Mouse (Mus musculus): ENCODE results near the gene Tmem117. TPM values are rescaled to one million over a fixed set of nuclear protein-coding genes. Genes with fewer than 3 reads are reported as not detected.

The Tmem117 gene
- total and polyA plus RNA-seq, 3 experiments, result 3.0 to 12.6 (median 12.5) TPM

GRCm38 (mm10) chr15:94943891-94944290 lies 314.9 kb downstream of the Tmem117 start:
- DNase-seq, result no peak
- Histone ChIP-seq H3K27me3 (ENCODE audit: control insufficient read depth, insufficient read depth, low read length) (no peaks in the 10 kb centered on the region), H3K9ac (ENCODE audit: low read depth, low read length) (no peak overlapping the region), H3K36me3 (ENCODE audit: control insufficient read depth, insufficient read depth, low read length) (no peaks in the 10 kb centered on the region), H3K27ac (no peak overlapping the region), H3K4me3 (no peak overlapping the region), H3K79me2 (replicated peaks; ENCODE audit: control insufficient read depth, insufficient read depth, low read length) (no peaks in the 10 kb centered on the region), H3K4me1 (ENCODE audit: control insufficient read depth, insufficient read depth, low read length) (no peaks in the 10 kb centered on the region)
- WGBS, result 66% methylated on average over 5 of the region's 5 CpGs
- TF ChIP-seq EP300 (IDR thresholded peaks at IDR 0.05; ENCODE audit: insufficient read depth, low read depth, low read length) (no peak), POLR2A (IDR thresholded peaks at IDR 0.05; ENCODE audit: insufficient read depth, low read depth, low read length) (no peak), CTCF (IDR thresholded peaks at IDR 0.05) (no peak)
- intact Hi-C loops (cut with DNase I), result no loop called here

GRCm38 (mm10) chr15:94951382-94952048 lies 322.5 kb downstream of the Tmem117 start:
- TF ChIP-seq EP300 (IDR thresholded peaks at IDR 0.05; ENCODE audit: insufficient read depth, low read depth, low read length) (no peak), POLR2A (IDR thresholded peaks at IDR 0.05; ENCODE audit: insufficient read depth, low read depth, low read length) (no peak), CTCF (IDR thresholded peaks at IDR 0.05) (no peak)
- 73% methylated on average over 7 of the region's 7 CpGs for whole genome bisulfite sequencing
- intact Hi-C loops (cut with DNase I), result no loop called here
- DNase-seq, result no peak
- Histone ChIP-seq H3K27ac (no peak overlapping the region), H3K4me1 (ENCODE audit: control insufficient read depth, insufficient read depth, low read length) (no peaks in the 10 kb centered on the region), H3K27me3 (ENCODE audit: control insufficient read depth, insufficient read depth, low read length) (no peaks in the 10 kb centered on the region), H3K4me3 (no peak overlapping the region), H3K36me3 (ENCODE audit: control insufficient read depth, insufficient read depth, low read length) (no peaks in the 10 kb centered on the region), H3K79me2 (replicated peaks; ENCODE audit: control insufficient read depth, insufficient read depth, low read length) (no peaks in the 10 kb centered on the region), H3K9ac (ENCODE audit: low read depth, low read length) (no peak overlapping the region)

- intact Hi-C loops (cut with DNase I), result no loop called here
- TF ChIP-seq CTCF (IDR thresholded peaks at IDR 0.05) (no peak), EP300 (IDR thresholded peaks at IDR 0.05; ENCODE audit: insufficient read depth, low read depth, low read length) (no peak), POLR2A (IDR thresholded peaks at IDR 0.05; ENCODE audit: insufficient read depth, low read depth, low read length) (no peak)
- no peaks in the 10 kb centered on the region for H3K27me3 ChIP-seq (ENCODE audit: control insufficient read depth, insufficient read depth, low read length)
- 57% methylated on average over 3 of the region's 3 CpGs for WGBS
- no peak overlapping the region for H3K4me3 ChIP-seq
- H3K36me3 ChIP-seq (ENCODE audit: control insufficient read depth, insufficient read depth, low read length), result no peaks in the 10 kb centered on the region
- H3K27ac ChIP-seq, result no peak overlapping the region
- no peak overlapping the region for H3K9ac ChIP-seq (ENCODE audit: low read depth, low read length)
- DNase-seq, result no peak
- H3K4me1 ChIP-seq (ENCODE audit: control insufficient read depth, insufficient read depth, low read length), result no peaks in the 10 kb centered on the region
- no peaks in the 10 kb centered on the region for H3K79me2 ChIP-seq (replicated peaks; ENCODE audit: control insufficient read depth, insufficient read depth, low read length)
Observed at GRCm38 (mm10) chr15:94956697-94957096, 327.7 kb downstream of the Tmem117 start.

DNA sequence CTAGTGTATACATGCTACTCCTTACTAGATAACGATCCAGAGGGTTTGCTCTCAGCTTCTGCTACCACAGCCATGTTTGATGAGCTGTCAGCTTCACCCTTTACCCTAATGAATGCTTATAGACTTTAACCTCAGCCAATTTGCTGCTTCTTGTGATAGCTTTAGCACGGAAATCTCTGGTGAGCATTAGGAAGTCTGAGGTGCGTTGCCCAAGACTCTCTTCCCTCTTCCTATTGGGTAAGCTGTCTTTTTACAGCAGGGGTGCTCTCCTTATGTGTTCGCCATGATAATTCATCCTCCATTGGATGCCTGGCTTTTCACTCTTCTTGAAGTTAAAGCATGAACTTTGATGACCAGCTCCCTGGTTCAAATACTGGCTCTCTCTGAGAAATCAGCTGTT lies 328.2 kb downstream of the Tmem117 start:
- H3K27me3 ChIP-seq (ENCODE audit: control insufficient read depth, insufficient read depth, low read length), result no peaks in the 10 kb centered on the region
- no peaks in the 10 kb centered on the region for H3K4me1 ChIP-seq (ENCODE audit: control insufficient read depth, insufficient read depth, low read length)
- TF ChIP-seq EP300 (IDR thresholded peaks at IDR 0.05; ENCODE audit: insufficient read depth, low read depth, low read length) (no peak), CTCF (IDR thresholded peaks at IDR 0.05) (no peak), POLR2A (IDR thresholded peaks at IDR 0.05; ENCODE audit: insufficient read depth, low read depth, low read length) (no peak)
- H3K36me3 ChIP-seq (ENCODE audit: control insufficient read depth, insufficient read depth, low read length), result no peaks in the 10 kb centered on the region
- no peaks in the 10 kb centered on the region for H3K79me2 ChIP-seq (replicated peaks; ENCODE audit: control insufficient read depth, insufficient read depth, low read length)
- 77% methylated on average over 4 of the region's 4 CpGs for WGBS
- H3K4me3 ChIP-seq, result no peak overlapping the region
- intact Hi-C loops (cut with DNase I), result no loop called here
- no peak overlapping the region for H3K9ac ChIP-seq (ENCODE audit: low read depth, low read length)
- DNase-seq, result no peak
- no peak overlapping the region for H3K27ac ChIP-seq

- Histone ChIP-seq H3K79me2 (replicated peaks; ENCODE audit: control insufficient read depth, insufficient read depth, low read length) (no peaks in the 10 kb centered on the region), H3K4me1 (ENCODE audit: control insufficient read depth, insufficient read depth, low read length) (no peaks in the 10 kb centered on the region), H3K36me3 (ENCODE audit: control insufficient read depth, insufficient read depth, low read length) (no peaks in the 10 kb centered on the region), H3K27ac (no peak overlapping the region), H3K9ac (ENCODE audit: low read depth, low read length) (no peak overlapping the region), H3K27me3 (ENCODE audit: control insufficient read depth, insufficient read depth, low read length) (no peaks in the 10 kb centered on the region), H3K4me3 (no peak overlapping the region)
- 79% methylated on average over 6 of the region's 6 CpGs for whole genome bisulfite sequencing
- no peak for DNase-seq
- TF ChIP-seq CTCF (IDR thresholded peaks at IDR 0.05) (no peak), POLR2A (IDR thresholded peaks at IDR 0.05; ENCODE audit: insufficient read depth, low read depth, low read length) (no peak), EP300 (IDR thresholded peaks at IDR 0.05; ENCODE audit: insufficient read depth, low read depth, low read length) (no peak)
- intact Hi-C loops (cut with DNase I), result no loop called here
Observed at GRCm38 (mm10) chr15:94967004-94967403, 338.0 kb downstream of the Tmem117 start.

GRCm38 (mm10) chr15:94968403-94969180 lies 339.6 kb downstream of the Tmem117 start:
- Histone ChIP-seq H3K27me3 (ENCODE audit: control insufficient read depth, insufficient read depth, low read length) (no peaks in the 10 kb centered on the region), H3K27ac (no peak overlapping the region), H3K4me1 (ENCODE audit: control insufficient read depth, insufficient read depth, low read length) (no peaks in the 10 kb centered on the region), H3K9ac (ENCODE audit: low read depth, low read length) (no peak overlapping the region), H3K4me3 (no peak overlapping the region), H3K79me2 (replicated peaks; ENCODE audit: control insufficient read depth, insufficient read depth, low read length) (no peaks in the 10 kb centered on the region), H3K36me3 (ENCODE audit: control insufficient read depth, insufficient read depth, low read length) (no peaks in the 10 kb centered on the region)
- WGBS, result 78% methylated on average over 13 of the region's 13 CpGs
- DNase-seq, result no peak
- intact Hi-C loops (cut with DNase I), result no loop called here
- TF ChIP-seq CTCF (IDR thresholded peaks at IDR 0.05) (no peak), POLR2A (IDR thresholded peaks at IDR 0.05; ENCODE audit: insufficient read depth, low read depth, low read length) (no peak), EP300 (IDR thresholded peaks at IDR 0.05; ENCODE audit: insufficient read depth, low read depth, low read length) (no peak)

Measured in heart, adult 2 months (tissue).